Mouse (Mus musculus): ENCODE measurements around the gene Eif2s1. TPM values are rescaled to one million over a fixed set of nuclear protein-coding genes. Genes with fewer than 3 reads are reported as not detected.

The Eif2s1 gene
- total and polyA plus RNA-seq, 3 experiments = 124 to 351 (median 196) TPM

DNA sequence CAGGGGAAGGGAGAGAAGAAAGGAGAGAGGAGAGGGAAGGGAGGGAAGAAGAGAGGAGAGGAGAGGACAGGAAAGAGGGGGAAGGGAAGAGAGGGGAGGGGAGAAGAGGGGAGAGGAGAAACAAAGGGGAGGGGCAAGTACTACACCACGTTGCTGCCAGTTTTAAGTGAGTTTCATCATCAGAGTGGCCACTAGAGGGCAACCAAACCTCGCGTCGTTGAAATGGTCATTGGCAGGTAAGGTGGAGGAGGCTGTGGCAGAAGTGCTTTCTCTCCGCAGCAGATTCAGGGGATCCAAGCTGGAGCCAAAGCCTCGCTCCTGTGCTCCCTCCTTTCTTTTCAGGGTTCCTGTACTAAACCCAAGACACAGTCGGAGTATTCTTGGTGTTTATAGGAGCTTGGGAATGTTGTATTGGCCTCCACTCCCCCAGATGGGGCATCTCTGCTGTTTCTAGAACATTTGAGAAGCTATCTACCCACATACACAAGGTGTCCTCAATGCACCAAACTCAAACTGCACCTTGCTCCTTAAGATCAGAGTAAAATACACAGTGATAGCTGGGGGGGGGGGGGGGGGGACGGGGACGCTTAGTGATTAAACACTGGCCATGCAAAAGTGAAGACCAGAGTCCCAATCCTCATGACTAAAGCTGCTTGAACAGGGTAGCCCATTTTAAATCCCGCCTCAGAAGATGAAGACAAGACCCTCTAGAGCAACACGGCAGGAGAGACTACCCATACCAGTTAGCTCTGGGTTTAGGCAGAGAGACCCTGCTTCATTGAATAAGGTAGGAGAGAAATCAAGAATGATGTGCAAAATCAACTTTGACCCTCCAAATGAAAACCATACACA, 56.8 kb downstream of the Eif2s1 start:
- peak overlapping the region; percentile 9; the same call in 1 of the 2 replicates for H3K9ac ChIP-seq (ENCODE audit: insufficient read depth, low read depth)
- H3K79me2 ChIP-seq (replicated peaks; ENCODE audit: control insufficient read depth, extremely low read depth, insufficient read depth, poor library complexity, severe bottlenecking) = no peaks in the 10 kb centered on the region
- peak overlapping the region; percentile 80 for H3K4me2 ChIP-seq (ENCODE audit: insufficient read depth, low read depth, poor library complexity, severe bottlenecking)
- in situ Hi-C loops (cut with MboI; ENCODE audit: low pct_ligation_motif_present, low pct_unique_long_range_greater_than_20kb, low sequenced_read_pairs) (no loop called here), dilution Hi-C loops (cut with MboI; ENCODE audit: extremely low pct_ligation_motif_present, extremely low pct_unique_long_range_greater_than_20kb, low sequenced_read_pairs) (no loop called here)
- peak; percentile 96 for TF ChIP-seq MAZ (IDR thresholded peaks at IDR 0.05; ENCODE audit: low read depth, low read length)
- peak; percentile 76 for TF ChIP-seq MAX (IDR thresholded peaks at IDR 0.05; ENCODE audit: low read length)
- no peak for TF ChIP-seq ZMIZ1 (IDR thresholded peaks at IDR 0.05; ENCODE audit: low read depth, low read length)
- peak; percentile 75 to 93 for TF ChIP-seq CTCF (conservative IDR thresholded peaks at IDR 0.05 in 1 of 2, IDR thresholded peaks at IDR 0.05 in 1 of 2; ENCODE audit: low read depth in 2 of 2, low read length in 2 of 2)
- TF ChIP-seq TBP (conservative IDR thresholded peaks at IDR 0.05; ENCODE audit: low read depth, low read length) = no peak
- peak; percentile 90 for TF ChIP-seq RAD21 (IDR thresholded peaks at IDR 0.05; ENCODE audit: low read depth, low read length)
- no peak for TF ChIP-seq USF1 (IDR thresholded peaks at IDR 0.05; ENCODE audit: low read depth, low read length)
- TF ChIP-seq UBTF (IDR thresholded peaks at IDR 0.05; ENCODE audit: low read depth, low read length) = no peak
- peak; percentile 84 for TF ChIP-seq MXI1 (IDR thresholded peaks at IDR 0.05; ENCODE audit: low read depth, low read length)
- TF ChIP-seq HCFC1 (IDR thresholded peaks at IDR 0.05; ENCODE audit: low read depth, low read length) = peak; percentile 47
- TF ChIP-seq IRF4 (IDR thresholded peaks at IDR 0.05; ENCODE audit: low read depth, low read length) = peak; percentile 42; the same call in 1 of the 2 replicates
- no peak for TF ChIP-seq ZNF384 (IDR thresholded peaks at IDR 0.05; ENCODE audit: low read depth, low read length)
- TF ChIP-seq SMC3 (IDR thresholded peaks at IDR 0.05; ENCODE audit: low read depth, low read length) = peak; percentile 87
- no peak for TF ChIP-seq USF2 (conservative IDR thresholded peaks at IDR 0.05; ENCODE audit: low read depth, low read length)
- peak; percentile 97 for TF ChIP-seq MYC (IDR thresholded peaks at IDR 0.05; ENCODE audit: low read depth, low read length)
- no peak for TF ChIP-seq PAX5 (IDR thresholded peaks at IDR 0.05; ENCODE audit: low read length)
- peak; percentile 78 for TF ChIP-seq ZC3H11A (IDR thresholded peaks at IDR 0.05; ENCODE audit: low read depth, low read length)
- TF ChIP-seq ZKSCAN1 (IDR thresholded peaks at IDR 0.05; ENCODE audit: borderline replicate concordance, low read depth, low read length) = no peak
- peak; percentile 62; the same call in 1 of the 2 replicates for TF ChIP-seq CHD2 (IDR thresholded peaks at IDR 0.05; ENCODE audit: low read length)
- peak; percentile 84 for TF ChIP-seq SIN3A (IDR thresholded peaks at IDR 0.05; ENCODE audit: low read length)
- peak; percentile 37; the same call in 1 of the 2 replicates for TF ChIP-seq JUND (conservative IDR thresholded peaks at IDR 0.05; ENCODE audit: low read depth, low read length)
- TF ChIP-seq CHD1 (IDR thresholded peaks at IDR 0.05; ENCODE audit: low read depth, low read length) = no peak
- TF ChIP-seq BHLHE40 (IDR thresholded peaks at IDR 0.05; ENCODE audit: low read depth, low read length) = peak; percentile 13; the same call in 1 of the 2 replicates
- no peak for TF ChIP-seq POLR2AphosphoS2 (IDR thresholded peaks at IDR 0.05; ENCODE audit: low read depth, low read length)
- TF ChIP-seq TCF12 (IDR thresholded peaks at IDR 0.05; ENCODE audit: low read depth, low read length) = 0 out of 2 replicates have a peak, but pooled peaks have one; percentile 26
- no peak for TF ChIP-seq KAT2A (IDR thresholded peaks at IDR 0.05; ENCODE audit: insufficient replicate concordance, low read length)
- TF ChIP-seq NELFE (IDR thresholded peaks at IDR 0.05; ENCODE audit: low read depth, low read length) = peak; percentile 61; the same call in 1 of the 2 replicates
- TF ChIP-seq MEF2A (IDR thresholded peaks at IDR 0.05; ENCODE audit: borderline replicate concordance, low read depth, low read length) = peak; percentile 24; the same call in 1 of the 2 replicates
- peak; percentile 14; the same call in 1 of the 2 replicates for TF ChIP-seq NRF1 (IDR thresholded peaks at IDR 0.05; ENCODE audit: low read depth, low read length)
- TF ChIP-seq ELF1 (IDR thresholded peaks at IDR 0.05; ENCODE audit: low read depth, low read length) = no peak
- no peaks in the 10 kb centered on the region for H3K9me3 ChIP-seq (replicated peaks; ENCODE audit: low read length)
- H3K27ac ChIP-seq (ENCODE audit: insufficient read depth, low read depth) = no peak overlapping the region
- peaks cover 0 to 30% of the 10 kb centered on the region in 2 experiments; a peak in 2 of 4 replicates for H3K4me1 ChIP-seq (ENCODE audit: control insufficient read depth in 1 of 2, insufficient read depth in 2 of 2)
- peak; percentile 92 for DNase-seq (ENCODE audit: extremely low read depth)
- no peaks in the 10 kb centered on the region for H3K36me3 ChIP-seq (replicated peaks in 1 of 2; ENCODE audit: control insufficient read depth in 1 of 2, insufficient read depth in 1 of 2, low read length in 1 of 2)
- peak overlapping the region in 1 of 3 experiments; percentile 20 for H3K4me3 ChIP-seq (replicated peaks in 1 of 3; ENCODE audit: low read depth in 2 of 3, low read length in 2 of 3, poor library complexity in 1 of 3)
- no peaks in the 10 kb centered on the region for H3K27me3 ChIP-seq (replicated peaks)

Measured in CH12.LX (cell line).